Mouse (Mus musculus) kidney, adult 2 months (tissue): ENCODE results near the gene Upk3b.

ENCODE experiments used
- CTCF ChIP-seq: fragments of 200-500 bp; conservative IDR thresholded peaks from 2 replicates; pipeline ENCODE4 v1.5.1; 2011; ENCODE audit warnings: low read depth, mild to moderate bottlenecking, control low read depth, low read length, moderate library complexity, mixed read lengths; ENCODE audit not compliant: insufficient read depth, insufficient read length
- POLR2A ChIP-seq: fragments of 200-500 bp; IDR thresholded peaks from one replicate; pipeline ENCODE4 v1.6.1; 2011; ENCODE audit warnings: low read depth, low read length, control low read depth

DNA sequence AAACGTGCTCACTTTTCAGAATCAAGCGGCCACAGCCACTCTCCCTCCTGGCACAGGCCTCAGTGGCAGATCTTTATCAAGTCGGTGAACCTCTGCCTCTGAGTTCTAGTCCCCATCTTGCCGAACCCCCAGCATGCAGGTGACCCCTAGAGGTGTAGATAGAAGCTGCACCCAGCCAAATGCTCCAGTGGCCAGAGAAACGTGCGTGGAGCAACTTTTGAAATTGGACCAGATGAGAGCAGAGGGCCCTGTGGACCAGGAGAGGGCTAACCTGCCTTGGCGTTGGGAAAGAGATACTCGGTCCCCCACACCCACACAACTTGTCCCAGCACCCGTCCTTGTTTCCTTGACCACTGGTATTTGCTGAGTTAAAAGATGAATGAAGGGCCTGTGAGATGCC is 7.1 kb downstream of the Upk3b start:
- TF ChIP-seq CTCF (peak; percentile 41; the same call in 1 of the 2 replicates), POLR2A (no peak)
